Mouse (Mus musculus) forebrain, embryonic 11.5 days (tissue): ENCODE results near the gene Psma2. TPM values are rescaled to one million over a fixed set of nuclear protein-coding genes. Genes with fewer than 3 reads are reported as not detected.

Experiments used
- ATAC-seq: fragments of 200-750 bp; cut with Nextera tagmentation; replicated peaks from 2 replicates; pipeline ENCODE4 v1.8.0; 2017; ENCODE audit warnings: moderate TSS enrichment; ENCODE audit not compliant: low FRiP score
- DNase-seq: peaks from one replicate; pipeline ENCODE4 v3.0.0-alpha.2; 2017; ENCODE audit warnings: low spot score
- H3K27ac ChIP-seq: fragments of 300-500 bp; sonication (generic); 2 replicates; pipeline ENCODE4 v1.5.1; 2014; ENCODE audit warnings: low read depth, low read length
- H3K27me3 ChIP-seq: fragments of 300-500 bp; sonication (generic); 2 replicates; pipeline ENCODE4 v1.6.1; 2014; ENCODE audit warnings: mild to moderate bottlenecking, low read length, mixed read lengths; ENCODE audit not compliant: control insufficient read depth, insufficient read depth
- H3K36me3 ChIP-seq: fragments of 300-500 bp; sonication (generic); 2 replicates; pipeline ENCODE4 v1.6.1; 2014; ENCODE audit warnings: mild to moderate bottlenecking, low read length, moderate library complexity, mixed read lengths; ENCODE audit not compliant: control insufficient read depth, insufficient read depth
- H3K4me1 ChIP-seq: fragments of 300-500 bp; sonication (generic); replicated peaks from 2 replicates; pipeline ENCODE4 v1.6.1; 2014; ENCODE audit warnings: low read length, mixed read lengths; ENCODE audit not compliant: control insufficient read depth, insufficient read depth
- H3K4me2 ChIP-seq: fragments of 300-500 bp; sonication (generic); 2 replicates; pipeline ENCODE4 v1.6.1; 2014; ENCODE audit warnings: low read depth, mild to moderate bottlenecking, low read length, moderate library complexity, mixed read lengths; ENCODE audit not compliant: severe bottlenecking
- H3K4me3 ChIP-seq: fragments of 300-500 bp; sonication (generic); 2 replicates; pipeline ENCODE4 v1.5.1; 2014; ENCODE audit warnings: low read depth, low read length
- H3K9ac ChIP-seq: fragments of 300-500 bp; sonication (generic); 2 replicates; pipeline ENCODE4 v1.6.1; 2014; ENCODE audit warnings: low read length
- H3K9me3 ChIP-seq: fragments of 300-500 bp; sonication (generic); 2 replicates; pipeline ENCODE4 v1.6.1; 2016; ENCODE audit warnings: low read length, mixed read lengths; ENCODE audit not compliant: control insufficient read depth
- WGBS: fragments of 180-500 bp; shearing (Covaris S2); extraction: QIAGEN DNeasy Blood & Tissue Kit; methylation state at CpG from one replicate; pipeline ENCODE4 v1.1.7; 2014; 5-methylcytosine and 5-hydroxymethylcytosine counted together
- polyA plus RNA-seq: library from polyadenylated mRNA; unstranded; fragments of >200 nt; fragmentation: Nextera tagmentation; extraction: Ambion mirVana; gene quantifications from 2 replicates; pipeline ENCODE4 v1.2.1, GENCODE M21; 2014

Psma2 gene
- polyA plus RNA-seq, 1 experiment from 2014 or later: 197 TPM

DNA sequence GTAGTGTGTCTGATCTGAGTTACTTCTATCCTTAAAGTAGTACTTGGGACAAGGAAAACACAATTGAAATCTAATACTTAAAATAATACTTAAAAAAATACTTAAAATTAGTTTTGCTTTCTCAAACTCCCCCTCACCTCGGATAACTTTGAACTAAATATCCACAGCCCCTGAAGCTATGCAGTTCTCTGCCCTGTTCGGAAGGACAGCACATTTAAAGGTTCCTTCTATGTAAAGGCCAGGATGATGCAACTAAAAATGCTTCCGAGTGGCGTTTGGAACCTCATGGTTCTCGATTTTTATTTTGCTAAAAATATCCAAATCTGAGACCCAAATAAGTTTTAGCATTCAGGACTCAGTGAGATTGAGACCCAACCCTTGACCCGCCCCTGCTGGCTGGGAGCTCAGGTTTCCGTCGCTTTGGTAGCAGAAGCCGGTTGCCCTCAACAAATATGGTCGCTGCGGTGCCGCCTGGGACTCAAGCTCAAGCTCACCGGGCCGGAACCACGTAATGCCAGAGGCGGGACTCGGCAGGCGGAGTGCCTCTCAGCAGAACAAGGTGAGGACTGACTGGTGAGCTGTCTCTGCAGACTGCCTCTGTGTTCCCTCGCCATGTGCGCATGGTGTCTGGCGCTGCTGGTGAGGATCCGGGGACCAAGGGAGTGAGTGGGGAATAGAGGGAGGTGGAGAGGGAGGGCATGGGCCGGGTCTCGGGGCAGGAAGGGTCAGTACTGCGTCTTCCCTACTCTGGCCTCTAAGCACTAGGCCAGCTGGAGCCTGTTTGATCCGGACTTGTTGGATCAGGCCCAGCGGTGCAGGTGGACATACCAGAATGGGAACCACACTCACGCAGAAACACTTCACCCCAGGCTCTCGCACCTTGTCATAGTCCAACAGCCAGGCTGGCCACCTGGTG is 16.9 kb downstream of the Psma2 start, which contains the start of gene AW209491:
TSS of gene AW209491 (plus strand) at position 429 of the 916 bp plus-strand sequence.
- 1% methylated on average over 29 of the region's 29 CpGs for WGBS
- H3K4me3 ChIP-seq: peak within 1 kb of the TSS; percentile 51
- H3K36me3 ChIP-seq: peaks cover 2% of the 10 kb centered on the region; the same call in 1 of the 2 replicates
- H3K4me2 ChIP-seq: peak within 1 kb of the TSS; percentile 64
- no peaks in the 10 kb centered on the region for H3K9me3 ChIP-seq
- H3K27ac ChIP-seq: no peak within 1 kb of the TSS
- H3K9ac ChIP-seq: peak within 1 kb of the TSS; percentile 70
- DNase-seq: peak; percentile 95
- no peaks in the 10 kb centered on the region for H3K27me3 ChIP-seq
- H3K4me1 ChIP-seq: 0 out of 2 replicates have a peak, but pooled peaks cover 3% of the 10 kb centered on the region
- ATAC-seq: peak; percentile 95

- Histone ChIP-seq H3K4me3 (no peak overlapping the region), H3K9ac (no peak overlapping the region), H3K27ac (no peak overlapping the region), H3K36me3 (no peaks in the 10 kb centered on the region), H3K4me2 (no peak overlapping the region), H3K27me3 (no peaks in the 10 kb centered on the region), H3K4me1 (no peaks in the 10 kb centered on the region), H3K9me3 (no peaks in the 10 kb centered on the region)
- no peak for ATAC-seq
- WGBS: 85% methylated on average over 1 of the region's 1 CpGs
- no peak for DNase-seq
Observed at GRCm38 (mm10) chr13:14639998-14640397, 27.0 kb downstream of the Psma2 start.

- DNase-seq (no peak), ATAC-seq (peak; percentile 65)
- H3K4me1 ChIP-seq: no peaks in the 10 kb centered on the region
- no peaks in the 10 kb centered on the region for H3K9me3 ChIP-seq
- no peaks in the 10 kb centered on the region for H3K27me3 ChIP-seq
- no peak overlapping the region for H3K4me2 ChIP-seq
- H3K36me3 ChIP-seq: no peaks in the 10 kb centered on the region
- no peak overlapping the region for H3K9ac ChIP-seq
- H3K4me3 ChIP-seq: no peak overlapping the region
- H3K27ac ChIP-seq: no peak overlapping the region
- WGBS: 29% methylated on average over 1 of the region's 1 CpGs
Observed at GRCm38 (mm10) chr13:14649301-14649700, 36.3 kb downstream of the Psma2 start.

DNA sequence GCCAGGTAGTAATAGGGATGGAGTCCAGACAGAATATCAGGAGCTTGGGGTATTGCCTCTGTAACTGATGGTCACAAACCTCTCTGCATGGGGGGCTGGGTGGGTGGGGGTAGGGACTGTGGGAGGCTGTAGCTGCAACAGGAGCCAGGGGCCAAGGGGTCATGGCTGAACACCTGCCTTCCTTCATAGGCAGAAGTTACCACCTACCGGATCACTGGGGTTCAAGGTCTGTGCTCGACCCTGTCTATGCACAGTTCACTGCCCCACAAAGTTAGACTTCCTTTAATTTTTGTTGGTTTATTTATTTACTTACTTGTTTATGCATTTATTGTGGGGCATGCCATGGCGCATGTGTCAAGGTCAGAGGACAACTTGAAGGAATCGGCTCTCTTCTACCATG is 54.1 kb downstream of the Psma2 start:
- H3K27ac ChIP-seq: no peak overlapping the region
- ATAC-seq (no peak; the same call in 1 of the 2 replicates), DNase-seq (peak; percentile 45)
- H3K9ac ChIP-seq: no peak overlapping the region
- H3K4me2 ChIP-seq: no peak overlapping the region
- H3K27me3 ChIP-seq: no peaks in the 10 kb centered on the region
- 88% methylated on average over 4 of the region's 4 CpGs for WGBS
- no peaks in the 10 kb centered on the region for H3K4me1 ChIP-seq
- no peak overlapping the region for H3K4me3 ChIP-seq
- H3K36me3 ChIP-seq: no peaks in the 10 kb centered on the region
- H3K9me3 ChIP-seq: no peaks in the 10 kb centered on the region

GRCm38 (mm10) chr13:14670342-14670741 is 57.3 kb downstream of the Psma2 start:
- no peak overlapping the region for H3K4me3 ChIP-seq
- H3K27ac ChIP-seq: no peak overlapping the region
- no peaks in the 10 kb centered on the region for H3K4me1 ChIP-seq
- H3K9ac ChIP-seq: no peak overlapping the region
- no peaks in the 10 kb centered on the region for H3K36me3 ChIP-seq
- ATAC-seq (0 out of 2 replicates have a peak, but pooled peaks have one; percentile 39), DNase-seq (no peak)
- H3K4me2 ChIP-seq: no peak overlapping the region
- no peaks in the 10 kb centered on the region for H3K27me3 ChIP-seq
- 33% methylated on average over 2 of the region's 2 CpGs for WGBS
- no peaks in the 10 kb centered on the region for H3K9me3 ChIP-seq

- no peaks in the 10 kb centered on the region for H3K36me3 ChIP-seq
- H3K9me3 ChIP-seq: no peaks in the 10 kb centered on the region
- H3K4me2 ChIP-seq: no peak overlapping the region
- H3K27me3 ChIP-seq: no peaks in the 10 kb centered on the region
- no peak overlapping the region for H3K4me3 ChIP-seq
- ATAC-seq (no peak), DNase-seq (no peak)
- no peak overlapping the region for H3K9ac ChIP-seq
- WGBS: 69% methylated on average over 3 of the region's 3 CpGs
- H3K27ac ChIP-seq: no peak overlapping the region
- H3K4me1 ChIP-seq: no peaks in the 10 kb centered on the region
Observed at GRCm38 (mm10) chr13:14688955-14689354, 75.9 kb downstream of the Psma2 start.

DNA sequence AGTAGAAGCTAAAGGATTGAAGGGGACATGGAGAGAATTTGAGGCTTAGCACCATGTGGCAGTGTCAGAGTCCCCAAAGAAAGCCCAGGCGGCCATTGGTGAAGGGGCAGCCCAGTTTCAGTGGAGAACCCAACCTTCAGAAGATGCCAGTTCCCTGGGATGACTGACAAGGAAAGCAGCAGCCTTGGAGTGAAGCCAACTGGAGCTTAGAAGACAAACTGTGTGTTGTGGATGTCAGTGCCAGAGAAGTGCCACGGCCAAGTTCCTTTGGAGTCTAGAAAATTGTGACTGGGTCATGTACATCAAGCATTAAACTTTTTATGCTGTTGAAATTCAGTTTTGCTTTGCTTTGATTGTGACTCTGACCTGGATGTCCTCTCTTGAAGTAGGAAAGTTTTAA is 103.8 kb downstream of the Psma2 start:
- ATAC-seq (no peak), DNase-seq (no peak)
- H3K9me3 ChIP-seq: no peaks in the 10 kb centered on the region
- 90% methylated on average over 2 of the region's 2 CpGs for WGBS
- H3K27ac ChIP-seq: no peak overlapping the region
- no peaks in the 10 kb centered on the region for H3K27me3 ChIP-seq
- no peak overlapping the region for H3K4me3 ChIP-seq
- H3K9ac ChIP-seq: no peak overlapping the region
- no peak overlapping the region for H3K4me2 ChIP-seq
- no peaks in the 10 kb centered on the region for H3K4me1 ChIP-seq
- H3K36me3 ChIP-seq: no peaks in the 10 kb centered on the region

DNA sequence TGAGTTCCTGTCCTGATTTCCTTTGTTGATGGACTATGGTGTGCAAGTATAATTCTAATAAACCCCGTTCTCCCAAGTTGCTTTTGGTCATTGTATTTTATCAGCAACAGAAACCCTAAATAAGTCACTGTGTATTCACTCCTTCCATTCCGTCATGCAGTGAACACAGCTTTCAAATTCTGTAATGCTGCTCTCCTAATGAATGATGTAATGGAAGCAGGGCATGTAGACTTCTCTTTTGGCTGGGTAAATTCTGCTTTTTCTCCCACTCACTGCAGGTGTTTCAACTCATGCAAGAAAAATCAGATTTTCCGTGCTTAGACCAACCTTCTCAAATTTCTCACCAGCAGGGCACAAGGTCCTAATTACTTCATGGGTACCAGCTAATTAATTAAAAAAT is 104.7 kb downstream of the Psma2 start:
- DNase-seq: no peak
- Histone ChIP-seq H3K27ac (no peak overlapping the region), H3K4me1 (no peaks in the 10 kb centered on the region), H3K4me3 (no peak overlapping the region), H3K9ac (no peak overlapping the region), H3K27me3 (no peaks in the 10 kb centered on the region), H3K36me3 (no peaks in the 10 kb centered on the region), H3K9me3 (no peaks in the 10 kb centered on the region), H3K4me2 (no peak overlapping the region)
- 47% methylated on average over 3 of the region's 3 CpGs for WGBS
- no peak for ATAC-seq
